Comparison of ENCODE assay signal across 8 mouse cellular contexts in the genomic region with DNA sequence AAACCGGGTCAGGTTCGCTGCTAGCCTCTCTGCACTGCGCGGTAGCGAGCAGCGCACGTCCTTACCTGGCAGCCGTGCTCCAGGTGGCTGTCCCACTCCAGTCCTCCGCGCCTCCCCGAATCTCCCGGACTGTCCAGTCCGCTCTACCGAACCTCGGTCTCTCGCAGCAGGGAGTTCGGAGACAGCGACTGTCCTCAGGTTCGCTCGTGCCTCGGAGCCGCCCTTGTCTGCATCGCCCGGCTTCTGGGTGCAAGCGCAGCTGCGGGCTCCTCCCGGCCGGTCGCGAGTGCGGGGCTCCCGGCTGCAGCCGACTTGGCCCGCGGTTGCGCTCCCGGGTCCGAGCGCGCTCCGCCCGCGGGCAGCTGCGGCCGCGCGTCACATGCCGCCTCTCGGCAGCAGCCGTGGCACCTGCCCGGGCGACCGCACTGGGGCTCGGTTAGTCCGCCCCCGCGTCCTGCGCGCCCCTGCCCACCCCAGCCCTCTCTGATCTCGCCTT. TPM values are rescaled to one million over a fixed set of nuclear protein-coding genes. Genes with fewer than 3 reads are reported as not detected.
DNase-seq lines count a peak whose midpoint lies in the region; ATAC-seq and TF ChIP-seq lines count a peak whose summit lies in the region.

No protein-coding gene starts in this region.

- no peaks in the 10 kb centered on the region for H3K36me3 ChIP-seq in E14TG2a.4 (ENCODE audit: insufficient read depth, low read length)
- no peaks in the 10 kb centered on the region for H3K36me3 ChIP-seq in forebrain, embryonic 11.5 days (ENCODE audit: control insufficient read depth, insufficient read depth, low read length)
- H3K36me3 ChIP-seq in hindbrain, embryonic 14.5 days (replicated peaks; ENCODE audit: control insufficient read depth, insufficient read depth) = no peaks in the 10 kb centered on the region
- H3K36me3 ChIP-seq in limb, embryonic 12.5 days = no peaks in the 10 kb centered on the region
- no peaks in the 10 kb centered on the region for H3K36me3 ChIP-seq in midbrain, embryonic 15.5 days (replicated peaks)

- H3K27ac ChIP-seq in forebrain, embryonic 11.5 days (ENCODE audit: low read depth, low read length) = no peak overlapping the region
- peak overlapping the region; percentile 41; the same call in 1 of the 2 replicates for H3K27ac ChIP-seq in hindbrain, embryonic 14.5 days
- no peak overlapping the region for H3K27ac ChIP-seq in limb, embryonic 12.5 days
- peak overlapping the region; percentile 61 for H3K27ac ChIP-seq in midbrain, embryonic 15.5 days

- peak overlapping the region; percentile 96 for H3K4me2 ChIP-seq in forebrain, embryonic 11.5 days (ENCODE audit: low read depth, low read length, severe bottlenecking)
- H3K4me2 ChIP-seq in hindbrain, embryonic 14.5 days (replicated peaks) = peak overlapping the region; percentile 92
- H3K4me2 ChIP-seq in limb, embryonic 12.5 days = peak overlapping the region; percentile 92
- peak overlapping the region; percentile 95 for H3K4me2 ChIP-seq in midbrain, embryonic 15.5 days

- under 1% methylated on average over 59 of the region's 60 CpGs for WGBS in forebrain, embryonic 11.5 days
- under 1% methylated on average over 60 of the region's 60 CpGs for WGBS in hindbrain, embryonic 14.5 days
- under 1% methylated on average over 59 of the region's 60 CpGs for WGBS in limb, embryonic 12.5 days
- under 1% methylated on average over 40 of the region's 60 CpGs for WGBS in midbrain, embryonic 15.5 days

- no peaks in the 10 kb centered on the region for H3K9me3 ChIP-seq in E14TG2a.4 (ENCODE audit: low read length)
- no peaks in the 10 kb centered on the region for H3K9me3 ChIP-seq in forebrain, embryonic 11.5 days (ENCODE audit: control insufficient read depth, low read length)
- no peaks in the 10 kb centered on the region for H3K9me3 ChIP-seq in hindbrain, embryonic 14.5 days (ENCODE audit: control insufficient read depth, low read length)
- no peaks in the 10 kb centered on the region for H3K9me3 ChIP-seq in limb, embryonic 12.5 days
- no peaks in the 10 kb centered on the region for H3K9me3 ChIP-seq in midbrain, embryonic 15.5 days

- H3K9ac ChIP-seq in forebrain, embryonic 11.5 days (ENCODE audit: low read length) = peak overlapping the region; percentile 43
- peak overlapping the region; percentile 69 for H3K9ac ChIP-seq in hindbrain, embryonic 14.5 days
- H3K9ac ChIP-seq in limb, embryonic 12.5 days (replicated peaks) = peak overlapping the region; percentile 51; the same call in 1 of the 2 replicates
- H3K9ac ChIP-seq in midbrain, embryonic 15.5 days = peak overlapping the region; percentile 61

- H3K4me3 ChIP-seq in E14TG2a.4 (replicated peaks; ENCODE audit: low read length) = peak overlapping the region; percentile 74
- peak overlapping the region; percentile 50 for H3K4me3 ChIP-seq in forebrain, embryonic 11.5 days (ENCODE audit: low read depth, low read length)
- H3K4me3 ChIP-seq in hindbrain, embryonic 14.5 days (replicated peaks; ENCODE audit: low read length) = peak overlapping the region; percentile 74
- H3K4me3 ChIP-seq in limb, embryonic 12.5 days (replicated peaks) = peak overlapping the region; percentile 52
- peak overlapping the region; percentile 62 for H3K4me3 ChIP-seq in midbrain, embryonic 15.5 days

- ATAC-seq in forebrain, embryonic 11.5 days (replicated peaks; ENCODE audit: low FRiP score) = peak; percentile 69
- ATAC-seq in hindbrain, embryonic 14.5 days (ENCODE audit: low FRiP score) = peak; percentile 73
- peak; percentile 72; the same call in 1 of the 2 replicates for ATAC-seq in limb, embryonic 12.5 days (ENCODE audit: insufficient number of reproducible peaks, insufficient read depth, low FRiP score, low TSS enrichment, low read depth)
- ATAC-seq in midbrain, embryonic 15.5 days (replicated peaks) = peak; percentile 80

- peak; percentile 8 to 56 for DNase-seq in adrenal gland, adult (ENCODE audit: inconsistent age in 2 of 2, low spot score in 1 of 2)
- no peak for DNase-seq in adrenal gland, adult 8-10 months
- peak; percentile 74 for DNase-seq in forebrain, embryonic 11.5 days (ENCODE audit: low spot score)
- no peak for DNase-seq in hindbrain, embryonic 14.5 days (ENCODE audit: low spot score)
- no peak for DNase-seq in thymus, postnatal 0 days (ENCODE audit: low spot score)

- peaks cover 49% of the 10 kb centered on the region for H3K27me3 ChIP-seq in E14TG2a.4 (ENCODE audit: insufficient read depth, low read length)
- H3K27me3 ChIP-seq in forebrain, embryonic 11.5 days (ENCODE audit: control insufficient read depth, insufficient read depth, low read length) = peaks cover 25% of the 10 kb centered on the region
- H3K27me3 ChIP-seq in hindbrain, embryonic 14.5 days (ENCODE audit: control insufficient read depth, insufficient read depth, low read length) = peaks cover 41% of the 10 kb centered on the region
- H3K27me3 ChIP-seq in limb, embryonic 12.5 days = peaks cover 44% of the 10 kb centered on the region
- H3K27me3 ChIP-seq in midbrain, embryonic 15.5 days (replicated peaks) = peaks cover 8% of the 10 kb centered on the region; the same call in 1 of the 2 replicates

- TF ChIP-seq CTCF in E14TG2a.4 (conservative IDR thresholded peaks at IDR 0.05; ENCODE audit: low read length) = no peak

- H3K4me1 ChIP-seq in E14TG2a.4 (replicated peaks; ENCODE audit: low read depth, low read length) = peaks cover 16% of the 10 kb centered on the region
- H3K4me1 ChIP-seq in forebrain, embryonic 11.5 days (replicated peaks; ENCODE audit: control insufficient read depth, insufficient read depth, low read length) = peaks cover 2% of the 10 kb centered on the region; the same call in 1 of the 2 replicates
- H3K4me1 ChIP-seq in hindbrain, embryonic 14.5 days (replicated peaks; ENCODE audit: control insufficient read depth, insufficient read depth, low read length) = peaks cover 7% of the 10 kb centered on the region; the same call in 1 of the 2 replicates
- H3K4me1 ChIP-seq in limb, embryonic 12.5 days (replicated peaks) = peaks cover 13% of the 10 kb centered on the region; the same call in 1 of the 2 replicates
- peaks cover 16% of the 10 kb centered on the region for H3K4me1 ChIP-seq in midbrain, embryonic 15.5 days

RNA-seq across cellular contexts. Expression of gene Chrm3, which starts 0.4 kb away (rescaled TPM):
- 10 to 100 TPM in 1 of 4 experiments, 1 to 10 TPM in 3; 1.8 to 10.9 (median 4.4) TPM for total RNA-seq in adrenal gland, adult 8-10 months (2022)
- polyA plus RNA-seq in forebrain, embryonic 11.5 days (2014; fragmentation: Nextera tagmentation; extraction: Ambion mirVana) = 0.13 and 0.32 TPM in 2 replicates
- 3.3 and 3.8 TPM in 2 replicates for polyA plus RNA-seq in hindbrain, embryonic 14.5 days (2014; fragmentation: Nextera tagmentation; extraction: Ambion mirVana)
- polyA plus RNA-seq in limb, embryonic 12.5 days (2016; fragmentation: Nextera tagmentation; extraction: Ambion mirVana) = 1.5 and 2.5 TPM in 2 replicates
- polyA plus RNA-seq in midbrain, embryonic 15.5 days (2015; fragmentation: Nextera tagmentation; extraction: Ambion mirVana) = 3.8 and 4.2 TPM in 2 replicates
- 0.08 and 0.16 TPM in 2 replicates for polyA plus RNA-seq in thymus, postnatal 0 days (2015; fragmentation: Nextera tagmentation; extraction: Ambion mirVana)

Comparison
In these comparisons a context has a peak if more than half of its experiments do, and no peak if none do; other contexts are left out.
1. DNase-seq: peak in adrenal gland, adult (2 of 2) and forebrain, embryonic 11.5 days (single experiment); none in adrenal gland, adult 8-10 months (single experiment), hindbrain, embryonic 14.5 days (single experiment) and thymus, postnatal 0 days (single experiment).
2. H3K27ac ChIP-seq: peak in hindbrain, embryonic 14.5 days (single experiment) and midbrain, embryonic 15.5 days (single experiment); none in forebrain, embryonic 11.5 days (single experiment) and limb, embryonic 12.5 days (single experiment).
3. Peak in every context shown above with its lines, with median percentiles within 50 percentile points of each other: H3K4me3 ChIP-seq, ATAC-seq, H3K4me2 ChIP-seq and H3K9ac ChIP-seq.